Mouse (Mus musculus) spleen, adult 18-20 months (tissue): ENCODE data around the gene Hrasls5.

ENCODE experiments used
- DNase-seq, 2 experiments: peaks; one replicate each; pipeline ENCODE4 v3.0.0; 2022; ENCODE audit warnings: mixed read lengths in 2 of 2

Gene Hrasls5

GRCm38 (mm10) chr19:7611942-7612757, at the start of gene Hrasls5:
TSS of gene Hrasls5 (plus strand) at chr19:7612541.
- no peak for DNase-seq

- DNase-seq: no peak
Observed at GRCm38 (mm10) chr19:7562601-7563129, 49.7 kb upstream of the Hrasls5 start.

- no peak for DNase-seq
Observed at GRCm38 (mm10) chr19:7563676-7564075, 48.7 kb upstream of the Hrasls5 start.

- DNase-seq: no peak
Observed at GRCm38 (mm10) chr19:7564457-7564856, 47.9 kb upstream of the Hrasls5 start.

- no peak for DNase-seq
Observed at GRCm38 (mm10) chr19:7566826-7567225, 45.5 kb upstream of the Hrasls5 start.

- no peak for DNase-seq
Observed at GRCm38 (mm10) chr19:7568364-7568763, 44.0 kb upstream of the Hrasls5 start.

- DNase-seq: no peak
Observed at GRCm38 (mm10) chr19:7569650-7570049, 42.7 kb upstream of the Hrasls5 start.

- no peak for DNase-seq
Observed at GRCm38 (mm10) chr19:7576180-7576579, 36.2 kb upstream of the Hrasls5 start.

GRCm38 (mm10) chr19:7577710-7578109, 34.6 kb upstream of the Hrasls5 start:
- no peak for DNase-seq

- no peak for DNase-seq
Observed at GRCm38 (mm10) chr19:7581042-7581441, 31.3 kb upstream of the Hrasls5 start.

GRCm38 (mm10) chr19:7583101-7583500, 29.2 kb upstream of the Hrasls5 start:
- no peak for DNase-seq

- no peak for DNase-seq
Observed at GRCm38 (mm10) chr19:7583599-7583998, 28.7 kb upstream of the Hrasls5 start.

GRCm38 (mm10) chr19:7585279-7585678, 27.1 kb upstream of the Hrasls5 start:
- DNase-seq: no peak

- DNase-seq: no peak
Observed at GRCm38 (mm10) chr19:7585764-7586163, 26.6 kb upstream of the Hrasls5 start.

- DNase-seq: no peak
Observed at GRCm38 (mm10) chr19:7590795-7591194, 21.5 kb upstream of the Hrasls5 start.

- no peak for DNase-seq
Observed at GRCm38 (mm10) chr19:7592018-7592417, 20.3 kb upstream of the Hrasls5 start.

- peak in 1 of 2 experiments; percentile 8 for DNase-seq
Observed at GRCm38 (mm10) chr19:7595534-7595933, 16.8 kb upstream of the Hrasls5 start.

- no peak for DNase-seq
Observed at GRCm38 (mm10) chr19:7598481-7598880, 13.9 kb upstream of the Hrasls5 start.

GRCm38 (mm10) chr19:7601551-7601950, 10.8 kb upstream of the Hrasls5 start:
- no peak for DNase-seq

GRCm38 (mm10) chr19:7604107-7604506, 8.2 kb upstream of the Hrasls5 start:
- DNase-seq: no peak

GRCm38 (mm10) chr19:7605013-7605412, 7.3 kb upstream of the Hrasls5 start:
- DNase-seq: no peak

GRCm38 (mm10) chr19:7605930-7606783, 6.2 kb upstream of the Hrasls5 start:
- no peak for DNase-seq
